Mouse (Mus musculus): ENCODE results near the gene Ambra1.
A peak's percentile ranks its signal among the peaks of the same experiment; 100 is the strongest.

Gene Ambra1

GRCm38 (mm10) chr2:91958049-91958448, 228.1 kb downstream of the Ambra1 start:
- no peak for DNase-seq (ENCODE audit: extremely low read depth, insufficient read length, low spot score)

GRCm38 (mm10) chr2:91958701-91959457, 228.9 kb downstream of the Ambra1 start:
- no peak for DNase-seq (ENCODE audit: extremely low read depth, insufficient read length, low spot score)

- DNase-seq (ENCODE audit: extremely low read depth, insufficient read length, low spot score), result no peak
Observed at GRCm38 (mm10) chr2:91959544-91960410, 229.8 kb downstream of the Ambra1 start.

- DNase-seq (ENCODE audit: extremely low read depth, insufficient read length, low spot score), result no peak
Observed at GRCm38 (mm10) chr2:91960459-91960858, 230.5 kb downstream of the Ambra1 start.

- DNase-seq (ENCODE audit: extremely low read depth, insufficient read length, low spot score), result no peak
Observed at GRCm38 (mm10) chr2:91961901-91962761, 232.2 kb downstream of the Ambra1 start.

- peak; percentile 63 for DNase-seq (ENCODE audit: extremely low read depth, insufficient read length, low spot score)
Observed at GRCm38 (mm10) chr2:91962864-91963401, 233.0 kb downstream of the Ambra1 start.

- DNase-seq (ENCODE audit: extremely low read depth, insufficient read length, low spot score), result peak; percentile 93
Observed at GRCm38 (mm10) chr2:91963443-91963932, 233.6 kb downstream of the Ambra1 start.

GRCm38 (mm10) chr2:91964610-91965204, 234.8 kb downstream of the Ambra1 start:
- no peak for DNase-seq (ENCODE audit: extremely low read depth, insufficient read length, low spot score)

GRCm38 (mm10) chr2:91965417-91965816, 235.5 kb downstream of the Ambra1 start:
- no peak for DNase-seq (ENCODE audit: extremely low read depth, insufficient read length, low spot score)

- no peak for DNase-seq (ENCODE audit: extremely low read depth, insufficient read length, low spot score)
Observed at GRCm38 (mm10) chr2:91966367-91966766, 236.4 kb downstream of the Ambra1 start.

- DNase-seq (ENCODE audit: extremely low read depth, insufficient read length, low spot score), result no peak
Observed at GRCm38 (mm10) chr2:91967962-91968361, 238.0 kb downstream of the Ambra1 start.

Data from 3134 (cell line).